Mouse (Mus musculus): Measurements from ENCODE around the gene Tmem191c. TPM values are rescaled to one million over a fixed set of nuclear protein-coding genes. Genes with fewer than 3 reads are reported as not detected.

Gene Tmem191c
- polyA plus RNA-seq, 1 experiment from 2014 or later = 4.5 TPM

- no peak overlapping the region for H3K27ac ChIP-seq (replicated peaks; ENCODE audit: low read depth, low read length)
Observed at GRCm38 (mm10) chr16:17252841-17253240, 23.0 kb upstream of the Tmem191c start.

GRCm38 (mm10) chr16:17254005-17254597, 21.8 kb upstream of the Tmem191c start:
- H3K27ac ChIP-seq (replicated peaks; ENCODE audit: low read depth, low read length) = no peak overlapping the region
- peaks cover 15% of the 10 kb centered on the region for H3K36me3 ChIP-seq (ENCODE audit: control insufficient read depth, insufficient read depth, low read length)
- H3K9me3 ChIP-seq (ENCODE audit: control insufficient read depth, low read length) = no peaks in the 10 kb centered on the region
- no peak overlapping the region for H3K4me3 ChIP-seq (ENCODE audit: low read depth, low read length)
- H3K4me1 ChIP-seq (ENCODE audit: control insufficient read depth, insufficient read depth, low read length) = 0 out of 2 replicates have a peak, but pooled peaks cover 8% of the 10 kb centered on the region
- H3K27me3 ChIP-seq (ENCODE audit: control insufficient read depth, insufficient read depth, low read length) = no peaks in the 10 kb centered on the region
- 29% methylated on average over 4 of the region's 4 CpGs for WGBS
- H3K4me2 ChIP-seq (ENCODE audit: low read depth, severe bottlenecking) = no peak overlapping the region
- ATAC-seq (ENCODE audit: insufficient number of reproducible peaks, low FRiP score, low TSS enrichment, low read depth) (no peak), DNase-seq (ENCODE audit: low spot score) (no peak)
- H3K9ac ChIP-seq (ENCODE audit: low read length) = no peak overlapping the region

More at GRCm38 (mm10) chr16:17252841-17253240, 23.0 kb upstream of the Tmem191c start:
- H3K36me3 ChIP-seq (ENCODE audit: control insufficient read depth, insufficient read depth, low read length) = peaks cover 6% of the 10 kb centered on the region
- H3K9ac ChIP-seq (ENCODE audit: low read length) = no peak overlapping the region
- H3K4me2 ChIP-seq (ENCODE audit: low read depth, severe bottlenecking) = no peak overlapping the region
- H3K4me1 ChIP-seq (ENCODE audit: control insufficient read depth, insufficient read depth, low read length) = 0 out of 2 replicates have a peak, but pooled peaks cover 8% of the 10 kb centered on the region
- H3K4me3 ChIP-seq (ENCODE audit: low read depth, low read length) = no peak overlapping the region
- no peaks in the 10 kb centered on the region for H3K27me3 ChIP-seq (ENCODE audit: control insufficient read depth, insufficient read depth, low read length)
- H3K9me3 ChIP-seq (ENCODE audit: control insufficient read depth, low read length) = no peaks in the 10 kb centered on the region
- WGBS = 52% methylated on average over 7 of the region's 7 CpGs
- DNase-seq (ENCODE audit: low spot score) (no peak), ATAC-seq (ENCODE audit: insufficient number of reproducible peaks, low FRiP score, low TSS enrichment, low read depth) (no peak)

GRCm38 (mm10) chr16:17255270-17255669, 20.6 kb upstream of the Tmem191c start:
- ATAC-seq (ENCODE audit: insufficient number of reproducible peaks, low FRiP score, low TSS enrichment, low read depth) (no peak), DNase-seq (ENCODE audit: low spot score) (no peak)
- 0 out of 2 replicates have a peak, but pooled peaks cover 8% of the 10 kb centered on the region for H3K4me1 ChIP-seq (ENCODE audit: control insufficient read depth, insufficient read depth, low read length)
- no peaks in the 10 kb centered on the region for H3K9me3 ChIP-seq (ENCODE audit: control insufficient read depth, low read length)
- H3K4me3 ChIP-seq (ENCODE audit: low read depth, low read length) = no peak overlapping the region
- no peaks in the 10 kb centered on the region for H3K27me3 ChIP-seq (ENCODE audit: control insufficient read depth, insufficient read depth, low read length)
- H3K36me3 ChIP-seq (ENCODE audit: control insufficient read depth, insufficient read depth, low read length) = peaks cover 18% of the 10 kb centered on the region
- no peak overlapping the region for H3K9ac ChIP-seq (ENCODE audit: low read length)
- no peak overlapping the region for H3K27ac ChIP-seq (replicated peaks; ENCODE audit: low read depth, low read length)
- WGBS = 64% methylated on average over 2 of the region's 2 CpGs
- H3K4me2 ChIP-seq (ENCODE audit: low read depth, severe bottlenecking) = no peak overlapping the region

- no peak overlapping the region for H3K27ac ChIP-seq (replicated peaks; ENCODE audit: low read depth, low read length)
- no peak for ATAC-seq (ENCODE audit: insufficient number of reproducible peaks, low FRiP score, low TSS enrichment, low read depth)
- DNase-seq (ENCODE audit: low spot score) = no peak
- H3K9ac ChIP-seq (ENCODE audit: low read length) = no peak overlapping the region
- peaks cover 18% of the 10 kb centered on the region for H3K36me3 ChIP-seq (ENCODE audit: control insufficient read depth, insufficient read depth, low read length)
- H3K9me3 ChIP-seq (ENCODE audit: control insufficient read depth, low read length) = no peaks in the 10 kb centered on the region
- no peak overlapping the region for H3K4me2 ChIP-seq (ENCODE audit: low read depth, severe bottlenecking)
- no peaks in the 10 kb centered on the region for H3K27me3 ChIP-seq (ENCODE audit: control insufficient read depth, insufficient read depth, low read length)
- no peak overlapping the region for H3K4me3 ChIP-seq (ENCODE audit: low read depth, low read length)
- H3K4me1 ChIP-seq (ENCODE audit: control insufficient read depth, insufficient read depth, low read length) = 0 out of 2 replicates have a peak, but pooled peaks cover 5% of the 10 kb centered on the region
- WGBS = 96% methylated on average over 9 of the region's 9 CpGs
Observed at GRCm38 (mm10) chr16:17257359-17257821, 18.5 kb upstream of the Tmem191c start.

GRCm38 (mm10) chr16:17258917-17259316, 17.0 kb upstream of the Tmem191c start:
- Histone ChIP-seq H3K27me3 (ENCODE audit: control insufficient read depth, insufficient read depth, low read length) (no peaks in the 10 kb centered on the region), H3K4me1 (ENCODE audit: control insufficient read depth, insufficient read depth, low read length) (no peaks in the 10 kb centered on the region), H3K4me3 (ENCODE audit: low read depth, low read length) (no peak overlapping the region), H3K4me2 (ENCODE audit: low read depth, severe bottlenecking) (no peak overlapping the region), H3K9ac (ENCODE audit: low read length) (no peak overlapping the region), H3K36me3 (ENCODE audit: control insufficient read depth, insufficient read depth, low read length) (peaks cover 18% of the 10 kb centered on the region), H3K9me3 (ENCODE audit: control insufficient read depth, low read length) (no peaks in the 10 kb centered on the region), H3K27ac (replicated peaks; ENCODE audit: low read depth, low read length) (no peak overlapping the region)
- WGBS = 95% methylated on average over 12 of the region's 12 CpGs
- no peak for DNase-seq (ENCODE audit: low spot score)
- ATAC-seq (ENCODE audit: insufficient number of reproducible peaks, low FRiP score, low TSS enrichment, low read depth) = no peak

GRCm38 (mm10) chr16:17261341-17261740, 14.5 kb upstream of the Tmem191c start:
- no peak for DNase-seq (ENCODE audit: low spot score)
- Histone ChIP-seq H3K4me2 (ENCODE audit: low read depth, severe bottlenecking) (no peak overlapping the region), H3K4me3 (ENCODE audit: low read depth, low read length) (no peak overlapping the region), H3K36me3 (ENCODE audit: control insufficient read depth, insufficient read depth, low read length) (peaks cover 18% of the 10 kb centered on the region), H3K27ac (replicated peaks; ENCODE audit: low read depth, low read length) (no peak overlapping the region), H3K4me1 (ENCODE audit: control insufficient read depth, insufficient read depth, low read length) (no peaks in the 10 kb centered on the region), H3K9ac (ENCODE audit: low read length) (no peak overlapping the region), H3K9me3 (ENCODE audit: control insufficient read depth, low read length) (no peaks in the 10 kb centered on the region), H3K27me3 (ENCODE audit: control insufficient read depth, insufficient read depth, low read length) (no peaks in the 10 kb centered on the region)
- WGBS = 90% methylated on average over 1 of the region's 1 CpGs
- ATAC-seq (ENCODE audit: insufficient number of reproducible peaks, low FRiP score, low TSS enrichment, low read depth) = no peak

GRCm38 (mm10) chr16:17266113-17266512, 9.8 kb upstream of the Tmem191c start:
- Histone ChIP-seq H3K27me3 (ENCODE audit: control insufficient read depth, insufficient read depth, low read length) (no peaks in the 10 kb centered on the region), H3K9me3 (ENCODE audit: control insufficient read depth, low read length) (no peaks in the 10 kb centered on the region), H3K4me3 (ENCODE audit: low read depth, low read length) (no peak overlapping the region), H3K36me3 (ENCODE audit: control insufficient read depth, insufficient read depth, low read length) (no peaks in the 10 kb centered on the region), H3K4me2 (ENCODE audit: low read depth, severe bottlenecking) (no peak overlapping the region), H3K4me1 (ENCODE audit: control insufficient read depth, insufficient read depth, low read length) (no peaks in the 10 kb centered on the region), H3K27ac (replicated peaks; ENCODE audit: low read depth, low read length) (no peak overlapping the region), H3K9ac (ENCODE audit: low read length) (no peak overlapping the region)
- DNase-seq (ENCODE audit: low spot score) (no peak), ATAC-seq (ENCODE audit: insufficient number of reproducible peaks, low FRiP score, low TSS enrichment, low read depth) (no peak)
- 91% methylated on average over 3 of the region's 3 CpGs for WGBS

- Histone ChIP-seq H3K4me2 (ENCODE audit: low read depth, severe bottlenecking) (no peak overlapping the region), H3K9me3 (ENCODE audit: control insufficient read depth, low read length) (no peaks in the 10 kb centered on the region), H3K36me3 (ENCODE audit: control insufficient read depth, insufficient read depth, low read length) (no peaks in the 10 kb centered on the region), H3K4me1 (ENCODE audit: control insufficient read depth, insufficient read depth, low read length) (no peaks in the 10 kb centered on the region), H3K27me3 (ENCODE audit: control insufficient read depth, insufficient read depth, low read length) (no peaks in the 10 kb centered on the region), H3K27ac (replicated peaks; ENCODE audit: low read depth, low read length) (no peak overlapping the region), H3K9ac (ENCODE audit: low read length) (no peak overlapping the region), H3K4me3 (ENCODE audit: low read depth, low read length) (no peak overlapping the region)
- 68% methylated on average over 5 of the region's 5 CpGs for WGBS
- DNase-seq (ENCODE audit: low spot score) (no peak), ATAC-seq (ENCODE audit: insufficient number of reproducible peaks, low FRiP score, low TSS enrichment, low read depth) (no peak)
Observed at GRCm38 (mm10) chr16:17267937-17268336, 7.9 kb upstream of the Tmem191c start.

- H3K9me3 ChIP-seq (ENCODE audit: control insufficient read depth, low read length) = no peaks in the 10 kb centered on the region
- no peak for DNase-seq (ENCODE audit: low spot score)
- H3K4me2 ChIP-seq (ENCODE audit: low read depth, severe bottlenecking) = no peak overlapping the region
- no peaks in the 10 kb centered on the region for H3K36me3 ChIP-seq (ENCODE audit: control insufficient read depth, insufficient read depth, low read length)
- no peaks in the 10 kb centered on the region for H3K4me1 ChIP-seq (ENCODE audit: control insufficient read depth, insufficient read depth, low read length)
- no peak overlapping the region for H3K9ac ChIP-seq (ENCODE audit: low read length)
- no peak overlapping the region for H3K4me3 ChIP-seq (ENCODE audit: low read depth, low read length)
- H3K27ac ChIP-seq (replicated peaks; ENCODE audit: low read depth, low read length) = no peak overlapping the region
- WGBS = 92% methylated on average over 5 of the region's 5 CpGs
- no peaks in the 10 kb centered on the region for H3K27me3 ChIP-seq (ENCODE audit: control insufficient read depth, insufficient read depth, low read length)
- ATAC-seq (ENCODE audit: insufficient number of reproducible peaks, low FRiP score, low TSS enrichment, low read depth) = no peak
Observed at GRCm38 (mm10) chr16:17269872-17270271, 6.0 kb upstream of the Tmem191c start.

All from limb, embryonic 11.5 days (tissue).